Mouse (Mus musculus): ENCODE data around the gene Zfp386.

The Zfp386 gene

DNA sequence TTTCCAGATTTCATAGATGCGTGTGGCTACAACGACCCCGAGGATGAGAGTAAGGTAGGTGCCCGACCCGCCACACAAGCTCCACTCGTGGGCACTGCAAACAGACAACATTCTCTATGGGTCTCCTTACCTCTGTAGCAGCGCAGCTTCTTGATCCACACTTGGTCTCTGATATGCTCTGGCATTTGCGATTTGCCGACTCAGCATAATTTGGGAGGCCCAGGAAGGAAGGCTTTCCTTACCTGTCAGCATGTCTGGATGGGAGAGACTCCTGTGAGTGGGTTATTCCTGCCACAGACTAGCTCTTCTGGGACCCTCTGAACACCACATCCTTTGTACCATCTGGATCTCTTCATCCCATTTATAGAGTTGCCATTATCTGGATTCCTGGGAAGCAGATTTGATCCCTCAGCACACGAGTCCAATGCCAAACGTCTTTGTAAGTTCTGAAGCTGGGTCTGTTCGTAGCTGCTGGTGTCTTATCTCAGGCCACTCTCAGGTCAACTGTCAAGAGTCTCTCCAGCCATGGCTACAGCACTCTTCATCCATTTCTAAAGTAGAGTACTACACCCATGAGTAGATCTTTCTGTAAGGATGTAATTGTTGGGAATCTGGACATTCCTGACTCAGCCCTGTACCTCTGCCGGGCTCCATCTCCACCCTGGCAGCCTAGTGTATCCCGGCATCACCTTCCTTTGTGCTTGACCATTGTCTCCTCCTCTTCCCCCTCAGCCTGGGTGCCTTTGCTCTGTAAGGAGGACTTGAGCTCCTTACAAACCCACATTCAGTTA is 47.4 kb downstream of the Zfp386 start:
- DNase-seq: no peak

GRCm38 (mm10) chr12:116096361-116096904 is 48.9 kb downstream of the Zfp386 start:
- DNase-seq: no peak

GRCm38 (mm10) chr12:116097166-116097565 is 49.6 kb downstream of the Zfp386 start:
- DNase-seq: no peak

DNA sequence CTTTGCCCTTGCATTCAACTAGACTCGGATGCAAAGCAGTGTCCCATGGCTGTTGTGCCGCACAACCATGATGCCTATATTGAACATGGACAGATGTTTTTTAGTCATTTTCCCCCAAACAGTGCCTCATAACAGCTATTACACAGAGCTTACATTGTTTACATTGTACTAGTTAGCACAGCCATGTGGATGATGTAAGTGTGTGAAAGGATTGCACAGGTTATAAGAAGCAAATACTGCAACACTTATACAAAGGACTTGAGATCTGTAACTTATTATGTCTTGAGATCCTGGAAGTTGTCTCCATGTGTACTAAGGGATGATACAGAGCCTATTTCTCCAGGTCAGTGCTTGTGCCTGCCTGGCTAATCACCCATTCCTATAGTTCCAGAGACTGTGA is 54.4 kb downstream of the Zfp386 start:
- DNase-seq: no peak

DNA sequence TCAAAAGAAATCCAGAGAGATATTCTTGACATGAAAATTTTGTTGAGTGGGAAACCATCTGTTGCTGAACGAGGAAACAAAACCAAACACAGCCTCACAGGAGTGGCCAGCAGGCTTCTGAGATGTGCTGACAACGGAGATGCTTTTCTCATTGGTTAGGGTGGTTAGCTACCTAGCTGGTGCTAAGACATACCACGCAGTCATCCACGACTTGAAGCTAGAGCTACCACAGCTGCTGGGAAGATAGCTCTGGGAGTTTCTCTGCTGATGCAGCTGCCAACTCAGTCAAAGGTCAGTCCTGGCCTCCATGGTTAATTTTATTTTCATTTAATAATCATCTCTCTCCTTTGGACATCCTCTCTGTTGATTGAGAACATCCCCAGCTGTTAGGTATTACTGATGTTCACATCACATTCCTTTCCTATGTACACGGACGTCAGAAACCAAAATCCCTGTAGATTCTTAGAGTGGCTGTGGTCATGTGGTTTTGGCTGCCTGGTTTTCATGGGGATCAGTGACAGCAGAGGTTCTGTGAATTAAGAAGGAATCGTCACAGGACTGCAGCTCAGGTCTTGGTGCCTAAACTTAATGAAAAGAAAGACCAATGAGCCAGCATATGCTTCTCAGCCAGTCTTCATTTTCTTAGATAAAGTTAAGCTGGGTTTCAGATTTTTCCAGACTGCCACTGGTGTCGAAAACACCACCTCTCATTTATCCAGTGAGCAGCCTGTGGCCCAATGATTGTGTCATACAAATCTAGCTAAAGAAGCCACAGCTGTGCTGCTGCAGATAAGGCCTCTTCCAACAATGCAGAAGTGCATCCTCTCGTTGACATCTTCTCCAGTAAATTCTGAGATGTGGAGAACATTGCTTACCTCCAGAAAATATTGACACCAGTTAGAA is 62.2 kb downstream of the Zfp386 start:
- DNase-seq: no peak

DNA sequence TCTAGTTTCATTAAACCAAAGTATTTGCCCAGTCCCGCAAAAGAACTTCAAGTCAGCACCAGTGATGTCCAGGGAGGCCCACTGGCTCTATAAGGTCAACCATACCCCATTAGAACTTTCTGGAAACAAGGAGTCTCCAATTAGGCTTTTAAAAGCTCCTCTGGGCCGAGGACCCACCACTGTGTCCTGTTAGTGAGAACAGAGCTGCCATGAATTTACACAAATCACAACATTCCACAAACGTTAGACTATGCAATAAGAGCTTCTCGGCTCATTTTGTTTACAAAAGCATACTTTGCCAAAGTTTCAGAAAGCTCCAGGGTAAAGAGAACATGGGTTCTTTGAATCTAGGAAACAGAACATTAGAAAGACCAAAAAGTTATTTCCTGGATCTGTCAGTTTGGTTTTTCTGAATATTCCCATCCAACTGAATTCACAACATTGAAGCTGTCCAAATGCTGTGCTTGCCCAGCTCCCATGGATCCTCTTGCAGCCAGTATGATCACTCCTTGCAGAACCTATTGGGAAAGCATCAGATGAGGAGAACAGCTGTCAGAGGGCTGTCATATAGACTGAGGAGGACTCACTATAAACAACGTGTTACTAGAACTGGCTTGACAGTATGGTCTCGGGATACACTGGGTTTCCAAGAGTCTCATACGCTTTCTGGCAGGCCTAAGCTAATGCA is 63.6 kb downstream of the Zfp386 start:
- no peak for DNase-seq
